Comparison of ENCODE assay signal across 12 mouse cellular contexts in genomic region chr17:86203531-86204450, GRCm38 (mm10). TPM values are rescaled to one million over a fixed set of nuclear protein-coding genes. Genes with fewer than 3 reads are reported as not detected.
DNase-seq lines count a peak whose midpoint lies in the region; ATAC-seq and TF ChIP-seq lines count a peak whose summit lies in the region.
"Had no signal": no experiment of that assay in that cellular context is flagged by ENCODE, and none has a peak within 500 bp of the region (broad histone marks: within the 10 kb centered on the region; RNA-seq: fewer than 3 reads in every experiment).

No protein-coding gene starts in this region.

- H3K9ac ChIP-seq in heart, postnatal 0 days (replicated peaks; ENCODE audit: low read depth, low read length) = no peak overlapping the region
- H3K9ac ChIP-seq: embryonic facial prominence, embryonic 13.5 days; hindbrain, embryonic 13.5 days; limb, embryonic 13.5 days; midbrain, embryonic 15.5 days had no signal

- no peak for TF ChIP-seq POLR2A in cerebellum, adult 2 months (IDR thresholded peaks at IDR 0.05; ENCODE audit: borderline replicate concordance, insufficient read depth, low read length)
- TF ChIP-seq POLR2A in lung, adult 2 months (IDR thresholded peaks at IDR 0.05; ENCODE audit: borderline replicate concordance, extremely low read depth, low read depth, low read length) = no peak

- H3K27me3 ChIP-seq in cerebellum, adult 2 months (ENCODE audit: control insufficient read depth, insufficient read depth, low read length) = no peaks in the 10 kb centered on the region
- no peaks in the 10 kb centered on the region for H3K27me3 ChIP-seq in heart, postnatal 0 days (ENCODE audit: control insufficient read depth, insufficient read depth, low read length)
- H3K27me3 ChIP-seq: embryonic facial prominence, embryonic 13.5 days; hindbrain, embryonic 13.5 days; limb, embryonic 13.5 days; midbrain, embryonic 15.5 days had no signal

- intact Hi-C loops in gastrocnemius, postnatal 14 days (cut with DNase I; ENCODE audit: low total_unique reads) = no loop called here

- ATAC-seq in heart, postnatal 0 days (ENCODE audit: insufficient read depth, low read depth) = peak; percentile 54
- ATAC-seq: midbrain, embryonic 15.5 days had no signal

- H3K9me3 ChIP-seq in heart, postnatal 0 days (replicated peaks; ENCODE audit: control insufficient read depth, low read length) = no peaks in the 10 kb centered on the region
- H3K9me3 ChIP-seq: embryonic facial prominence, embryonic 13.5 days; hindbrain, embryonic 13.5 days; limb, embryonic 13.5 days; midbrain, embryonic 15.5 days had no signal

- peaks cover 37% of the 10 kb centered on the region for H3K4me1 ChIP-seq in cerebellum, adult 2 months (ENCODE audit: control insufficient read depth, insufficient read depth, low read length)
- H3K4me1 ChIP-seq in heart, postnatal 0 days (ENCODE audit: control insufficient read depth, insufficient read depth) = peaks cover 31% of the 10 kb centered on the region
- H3K4me1 ChIP-seq in lung, adult 2 months (ENCODE audit: control insufficient read depth, insufficient read depth, low read length) = peaks cover 13% of the 10 kb centered on the region
- H3K4me1 ChIP-seq: midbrain, embryonic 15.5 days had no signal

- no peak for TF ChIP-seq CTCF in cerebellum, adult 2 months (IDR thresholded peaks at IDR 0.05; ENCODE audit: borderline replicate concordance, insufficient read depth, low read depth, low read length)
- TF ChIP-seq CTCF in heart, postnatal 0 days (IDR thresholded peaks at IDR 0.05; ENCODE audit: low read depth) = no peak
- no peak for TF ChIP-seq CTCF in lung, adult 2 months (IDR thresholded peaks at IDR 0.05; ENCODE audit: insufficient read depth, low read length)

- WGBS in cerebellum, adult 2 months = 61% methylated on average over 20 of the region's 20 CpGs
- 36% methylated on average over 20 of the region's 20 CpGs for WGBS in heart, postnatal 0 days
- 44% methylated on average over 20 of the region's 20 CpGs for WGBS in lung, adult 2 months

- H3K4me2 ChIP-seq in heart, postnatal 0 days (ENCODE audit: low read depth, low read length) = peak overlapping the region; percentile 23
- H3K4me2 ChIP-seq: embryonic facial prominence, embryonic 13.5 days; hindbrain, embryonic 13.5 days; limb, embryonic 13.5 days; midbrain, embryonic 15.5 days had no signal

- no peaks in the 10 kb centered on the region for H3K36me3 ChIP-seq in heart, postnatal 0 days (replicated peaks; ENCODE audit: control insufficient read depth, insufficient read depth, low read length)
- H3K36me3 ChIP-seq: embryonic facial prominence, embryonic 13.5 days; hindbrain, embryonic 13.5 days; limb, embryonic 13.5 days; midbrain, embryonic 15.5 days had no signal

- H3K27ac ChIP-seq in cerebellum, adult 2 months (ENCODE audit: insufficient read depth, low read length) = no peak overlapping the region
- H3K27ac ChIP-seq in heart, postnatal 0 days (ENCODE audit: low read depth) = peak overlapping the region; percentile 31; the same call in 1 of the 2 replicates
- H3K27ac ChIP-seq: embryonic facial prominence, embryonic 13.5 days; hindbrain, embryonic 13.5 days; limb, embryonic 13.5 days; midbrain, embryonic 15.5 days had no signal

- H3K4me3 ChIP-seq in cerebellum, adult 2 months (replicated peaks; ENCODE audit: insufficient read depth, low read depth, low read length) = no peak overlapping the region
- H3K4me3 ChIP-seq in heart, postnatal 0 days (ENCODE audit: low read depth, low read length) = no peak overlapping the region
- H3K4me3 ChIP-seq in lung, adult 2 months (replicated peaks; ENCODE audit: extremely low read depth, low read depth, low read length) = no peak overlapping the region
- H3K4me3 ChIP-seq: embryonic facial prominence, embryonic 13.5 days; hindbrain, embryonic 13.5 days; limb, embryonic 13.5 days; midbrain, embryonic 15.5 days had no signal

- DNase-seq in cerebellum, adult 11-12 months = peak; percentile 67
- DNase-seq in cerebellum, postnatal 4 days (ENCODE audit: low spot score in 2 of 2) = no peak
- DNase-seq in cerebellum, adult 2 months = peak; percentile 65 to 75
- peak; percentile 17 for DNase-seq in heart, postnatal 0 days (ENCODE audit: low spot score)
- DNase-seq in lung, adult 2 months = peak; percentile 35
- no peak for DNase-seq in gastrocnemius, postnatal 14 days
- no peak for DNase-seq in layer of hippocampus, adult 18-20 months (ENCODE audit: low spot score in 2 of 2)
- no peak for DNase-seq in frontal cortex, postnatal 10 days (ENCODE audit: low spot score in 2 of 2)

- TF ChIP-seq EP300 in heart, postnatal 0 days (IDR thresholded peaks at IDR 0.05; ENCODE audit: low read depth) = no peak

RNA-seq across cellular contexts. Expression of gene Prkce, which starts 36.2 kb away (rescaled TPM):
- 53.7 and 53.8 TPM in 2 replicates for polyA plus RNA-seq in cerebellum, adult 2 months (2012; rRNA removed)
- total RNA-seq in heart, postnatal 0 days (2014; rRNA removed; ENCODE audit: low replicate concordance) = 12.6 and 14.8 TPM in 2 replicates
- polyA plus RNA-seq in heart, postnatal 0 days (2015; fragmentation: Nextera tagmentation; extraction: Ambion mirVana) = 7.8 and 8.1 TPM in 2 replicates
- polyA plus RNA-seq in lung, adult 2 months (2012; rRNA removed) = 9.8 and 13.5 TPM in 2 replicates
- 1 to 10 TPM; 8.7 TPM for total RNA-seq in gastrocnemius, postnatal 14 days (2021)
- 100 to 1,000 TPM; 388 to 410 TPM for total RNA-seq in layer of hippocampus, adult 18-20 months (2021)

RNA-seq across cellular contexts. Expression of gene Srbd1, which starts 58.8 kb away (rescaled TPM):
- polyA plus RNA-seq in cerebellum, adult 2 months (2012; rRNA removed) = 5.3 and 5.9 TPM in 2 replicates
- 3.7 and 4.3 TPM in 2 replicates for total RNA-seq in heart, postnatal 0 days (2014; rRNA removed; ENCODE audit: low replicate concordance)
- 5.4 and 6.3 TPM in 2 replicates for polyA plus RNA-seq in heart, postnatal 0 days (2015; fragmentation: Nextera tagmentation; extraction: Ambion mirVana)
- polyA plus RNA-seq in lung, adult 2 months (2012; rRNA removed) = 1.7 and 2.9 TPM in 2 replicates
- total RNA-seq in gastrocnemius, postnatal 14 days (2021) = 1 to 10 TPM; 6.5 to 7.6 TPM
- 10 to 100 TPM; 15.0 to 15.7 TPM for total RNA-seq in layer of hippocampus, adult 18-20 months (2021)

Comparison
In these comparisons a context has a peak if more than half of its experiments do, and no peak if none do; other contexts are left out.
1. DNase-seq: peak in cerebellum, adult 11-12 months (single experiment), cerebellum, adult 2 months (2 of 2), heart, postnatal 0 days (single experiment) and lung, adult 2 months (single experiment); none in cerebellum, postnatal 4 days (0 of 2), gastrocnemius, postnatal 14 days (single experiment), layer of hippocampus, adult 18-20 months (0 of 2) and frontal cortex, postnatal 10 days (0 of 2).
2. RNA of gene Prkce, which starts 36.2 kb away (total RNA-seq): 388 to 410 TPM in layer of hippocampus, adult 18-20 months; 12.6 to 14.8 TPM in heart, postnatal 0 days and 8.7 TPM in gastrocnemius, postnatal 14 days; every median in the first group is over 10 times any median in the second.